Mouse (Mus musculus): ENCODE data around the gene Fasn.
"Not testable (repeated sequence)": the region's sequence is repeated elsewhere in the genome, so short reads cannot be mapped to it uniquely, and the experiment has no call there.

GRCm38 (mm10) chr11:120767023-120767422, 57.3 kb downstream of the Fasn start:
- not testable (repeated sequence) for TF ChIP-seq CTCF (IDR thresholded peaks at IDR 0.05; ENCODE audit: borderline replicate concordance, insufficient read depth, low read depth, low read length); POLR2A (IDR thresholded peaks at IDR 0.05; ENCODE audit: borderline replicate concordance, insufficient read depth, low read length)

All from cerebellum, adult 2 months (tissue).